Mouse (Mus musculus): ENCODE data around the gene Anxa8. TPM values are rescaled to one million over a fixed set of nuclear protein-coding genes. Genes with fewer than 3 reads are reported as not detected.

Anxa8 gene
- polyA plus RNA-seq, 1 experiment from 2014 or later: 5.3 TPM

GRCm38 (mm10) chr14:34120016-34120910, 34.5 kb downstream of the Anxa8 start:
- H3K4me2 ChIP-seq (ENCODE audit: low read depth, low read length): no peak overlapping the region
- no peaks in the 10 kb centered on the region for H3K4me1 ChIP-seq (ENCODE audit: control insufficient read depth, insufficient read depth, low read length)
- no peak overlapping the region for H3K27ac ChIP-seq (replicated peaks; ENCODE audit: low read depth, low read length)
- no peaks in the 10 kb centered on the region for H3K27me3 ChIP-seq (ENCODE audit: control insufficient read depth, insufficient read depth, low read length)
- H3K36me3 ChIP-seq (replicated peaks; ENCODE audit: control insufficient read depth, insufficient read depth, low read depth, low read length): no peaks in the 10 kb centered on the region
- H3K9me3 ChIP-seq (replicated peaks; ENCODE audit: control insufficient read depth, low read length): no peaks in the 10 kb centered on the region
- WGBS: 85% methylated on average over 12 of the region's 12 CpGs
- DNase-seq (ENCODE audit: low spot score): no peak
- no peak for ATAC-seq (replicated peaks; ENCODE audit: insufficient number of reproducible peaks, low FRiP score, low TSS enrichment, low read depth)
- H3K9ac ChIP-seq (replicated peaks; ENCODE audit: low read length): no peak overlapping the region
- H3K4me3 ChIP-seq (ENCODE audit: low read depth, low read length): no peak overlapping the region

GRCm38 (mm10) chr14:34120923-34121351, 35.2 kb downstream of the Anxa8 start:
- 92% methylated on average over 3 of the region's 3 CpGs for WGBS
- DNase-seq (ENCODE audit: low spot score) (no peak), ATAC-seq (replicated peaks; ENCODE audit: insufficient number of reproducible peaks, low FRiP score, low TSS enrichment, low read depth) (no peak)
- no peak overlapping the region for H3K27ac ChIP-seq (replicated peaks; ENCODE audit: low read depth, low read length)
- H3K9me3 ChIP-seq (replicated peaks; ENCODE audit: control insufficient read depth, low read length): no peaks in the 10 kb centered on the region
- no peaks in the 10 kb centered on the region for H3K36me3 ChIP-seq (replicated peaks; ENCODE audit: control insufficient read depth, insufficient read depth, low read depth, low read length)
- no peaks in the 10 kb centered on the region for H3K4me1 ChIP-seq (ENCODE audit: control insufficient read depth, insufficient read depth, low read length)
- no peak overlapping the region for H3K4me2 ChIP-seq (ENCODE audit: low read depth, low read length)
- no peak overlapping the region for H3K4me3 ChIP-seq (ENCODE audit: low read depth, low read length)
- H3K27me3 ChIP-seq (ENCODE audit: control insufficient read depth, insufficient read depth, low read length): no peaks in the 10 kb centered on the region
- H3K9ac ChIP-seq (replicated peaks; ENCODE audit: low read length): no peak overlapping the region

- H3K9me3 ChIP-seq (replicated peaks; ENCODE audit: control insufficient read depth, low read length): no peaks in the 10 kb centered on the region
- no peak overlapping the region for H3K4me3 ChIP-seq (ENCODE audit: low read depth, low read length)
- no peak overlapping the region for H3K9ac ChIP-seq (replicated peaks; ENCODE audit: low read length)
- no peak for ATAC-seq (replicated peaks; ENCODE audit: insufficient number of reproducible peaks, low FRiP score, low TSS enrichment, low read depth)
- H3K27ac ChIP-seq (replicated peaks; ENCODE audit: low read depth, low read length): no peak overlapping the region
- no peak overlapping the region for H3K4me2 ChIP-seq (ENCODE audit: low read depth, low read length)
- 92% methylated on average over 4 of the region's 4 CpGs for WGBS
- no peaks in the 10 kb centered on the region for H3K4me1 ChIP-seq (ENCODE audit: control insufficient read depth, insufficient read depth, low read length)
- H3K36me3 ChIP-seq (replicated peaks; ENCODE audit: control insufficient read depth, insufficient read depth, low read depth, low read length): no peaks in the 10 kb centered on the region
- H3K27me3 ChIP-seq (ENCODE audit: control insufficient read depth, insufficient read depth, low read length): no peaks in the 10 kb centered on the region
- DNase-seq (ENCODE audit: low spot score): no peak
Measured at GRCm38 (mm10) chr14:34121691-34122090, 35.9 kb downstream of the Anxa8 start.

- H3K27ac ChIP-seq (replicated peaks; ENCODE audit: low read depth, low read length): no peak overlapping the region
- no peak for ATAC-seq (replicated peaks; ENCODE audit: insufficient number of reproducible peaks, low FRiP score, low TSS enrichment, low read depth)
- no peak overlapping the region for H3K4me3 ChIP-seq (ENCODE audit: low read depth, low read length)
- no peaks in the 10 kb centered on the region for H3K36me3 ChIP-seq (replicated peaks; ENCODE audit: control insufficient read depth, insufficient read depth, low read depth, low read length)
- H3K9ac ChIP-seq (replicated peaks; ENCODE audit: low read length): no peak overlapping the region
- H3K27me3 ChIP-seq (ENCODE audit: control insufficient read depth, insufficient read depth, low read length): no peaks in the 10 kb centered on the region
- DNase-seq (ENCODE audit: low spot score): no peak
- no peak overlapping the region for H3K4me2 ChIP-seq (ENCODE audit: low read depth, low read length)
- H3K9me3 ChIP-seq (replicated peaks; ENCODE audit: control insufficient read depth, low read length): no peaks in the 10 kb centered on the region
- no peaks in the 10 kb centered on the region for H3K4me1 ChIP-seq (ENCODE audit: control insufficient read depth, insufficient read depth, low read length)
- WGBS: 62% methylated on average over 6 of the region's 6 CpGs
Measured at GRCm38 (mm10) chr14:34131216-34131615, 45.4 kb downstream of the Anxa8 start.

GRCm38 (mm10) chr14:34135391-34135790, 49.6 kb downstream of the Anxa8 start:
- no peaks in the 10 kb centered on the region for H3K9me3 ChIP-seq (replicated peaks; ENCODE audit: control insufficient read depth, low read length)

GRCm38 (mm10) chr14:34139671-34140664, 54.2 kb downstream of the Anxa8 start:
- 82% methylated on average over 15 of the region's 15 CpGs for whole genome bisulfite sequencing
- no peaks in the 10 kb centered on the region for H3K27me3 ChIP-seq (ENCODE audit: control insufficient read depth, insufficient read depth, low read length)
- DNase-seq (ENCODE audit: low spot score) (peak; percentile 4), ATAC-seq (replicated peaks; ENCODE audit: insufficient number of reproducible peaks, low FRiP score, low TSS enrichment, low read depth) (no peak)
- H3K4me1 ChIP-seq (ENCODE audit: control insufficient read depth, insufficient read depth, low read length): no peaks in the 10 kb centered on the region
- H3K4me2 ChIP-seq (ENCODE audit: low read depth, low read length): no peak overlapping the region
- H3K36me3 ChIP-seq (replicated peaks; ENCODE audit: control insufficient read depth, insufficient read depth, low read depth, low read length): no peaks in the 10 kb centered on the region
- no peak overlapping the region for H3K9ac ChIP-seq (replicated peaks; ENCODE audit: low read length)
- H3K4me3 ChIP-seq (ENCODE audit: low read depth, low read length): no peak overlapping the region
- H3K27ac ChIP-seq (replicated peaks; ENCODE audit: low read depth, low read length): no peak overlapping the region
- H3K9me3 ChIP-seq (replicated peaks; ENCODE audit: control insufficient read depth, low read length): no peaks in the 10 kb centered on the region

More at GRCm38 (mm10) chr14:34135391-34135790, 49.6 kb downstream of the Anxa8 start:
- H3K4me2 ChIP-seq (ENCODE audit: low read depth, low read length): no peak overlapping the region
- H3K36me3 ChIP-seq (replicated peaks; ENCODE audit: control insufficient read depth, insufficient read depth, low read depth, low read length): no peaks in the 10 kb centered on the region
- H3K4me1 ChIP-seq (ENCODE audit: control insufficient read depth, insufficient read depth, low read length): no peaks in the 10 kb centered on the region
- H3K27me3 ChIP-seq (ENCODE audit: control insufficient read depth, insufficient read depth, low read length): no peaks in the 10 kb centered on the region
- no peak for ATAC-seq (replicated peaks; ENCODE audit: insufficient number of reproducible peaks, low FRiP score, low TSS enrichment, low read depth)
- no peak for DNase-seq (ENCODE audit: low spot score)
- H3K4me3 ChIP-seq (ENCODE audit: low read depth, low read length): no peak overlapping the region
- no peak overlapping the region for H3K27ac ChIP-seq (replicated peaks; ENCODE audit: low read depth, low read length)
- no peak overlapping the region for H3K9ac ChIP-seq (replicated peaks; ENCODE audit: low read length)

GRCm38 (mm10) chr14:34142316-34142715, 56.5 kb downstream of the Anxa8 start:
- H3K4me3 ChIP-seq (ENCODE audit: low read depth, low read length): no peak overlapping the region
- H3K27me3 ChIP-seq (ENCODE audit: control insufficient read depth, insufficient read depth, low read length): no peaks in the 10 kb centered on the region
- no peaks in the 10 kb centered on the region for H3K36me3 ChIP-seq (replicated peaks; ENCODE audit: control insufficient read depth, insufficient read depth, low read depth, low read length)
- H3K9me3 ChIP-seq (replicated peaks; ENCODE audit: control insufficient read depth, low read length): no peaks in the 10 kb centered on the region
- no peaks in the 10 kb centered on the region for H3K4me1 ChIP-seq (ENCODE audit: control insufficient read depth, insufficient read depth, low read length)
- DNase-seq (ENCODE audit: low spot score) (no peak), ATAC-seq (replicated peaks; ENCODE audit: insufficient number of reproducible peaks, low FRiP score, low TSS enrichment, low read depth) (no peak)
- H3K9ac ChIP-seq (replicated peaks; ENCODE audit: low read length): no peak overlapping the region
- no peak overlapping the region for H3K4me2 ChIP-seq (ENCODE audit: low read depth, low read length)
- H3K27ac ChIP-seq (replicated peaks; ENCODE audit: low read depth, low read length): no peak overlapping the region
- WGBS: 71% methylated on average over 1 of the region's 1 CpGs
